Mouse (Mus musculus) heart, embryonic 10.5 days (tissue): ENCODE measurements around the gene Rnf185. TPM values are rescaled to one million over a fixed set of nuclear protein-coding genes. Genes with fewer than 3 reads are reported as not detected.

Experiments used
- DNase-seq: peaks from one replicate; pipeline ENCODE4 v3.0.0-alpha.2; 2017; ENCODE audit warnings: low spot score
- H3K27ac ChIP-seq: fragments of 300-500 bp; sonication (generic); 2 replicates; pipeline ENCODE4 v1.5.1; 2016; ENCODE audit warnings: mild to moderate bottlenecking
- H3K27me3 ChIP-seq: fragments of 300-500 bp; sonication (generic); 2 replicates; pipeline ENCODE4 v1.6.1; 2016; ENCODE audit warnings: mild to moderate bottlenecking; ENCODE audit not compliant: poor library complexity, insufficient read depth, severe bottlenecking
- H3K36me3 ChIP-seq: fragments of 300-500 bp; sonication (generic); 2 replicates; pipeline ENCODE4 v1.6.1; 2016; ENCODE audit warnings: mild to moderate bottlenecking, moderate library complexity
- H3K4me1 ChIP-seq: fragments of 300-500 bp; sonication (generic); 2 replicates; pipeline ENCODE4 v1.6.1; 2016; ENCODE audit warnings: mild to moderate bottlenecking
- H3K4me3 ChIP-seq: fragments of 300-500 bp; sonication (generic); 2 replicates; pipeline ENCODE4 v1.5.1; 2016; ENCODE audit warnings: mild to moderate bottlenecking, moderate library complexity
- H3K9me3 ChIP-seq: fragments of 300-500 bp; sonication (generic); 2 replicates; pipeline ENCODE4 v1.6.1; 2016; ENCODE audit warnings: mild to moderate bottlenecking, moderate library complexity
- WGBS: fragments of 180-500 bp; shearing (Covaris S2); methylation state at CpG from one replicate; pipeline ENCODE4 v1.1.7; 2016; 5-methylcytosine and 5-hydroxymethylcytosine counted together
- polyA plus RNA-seq: library from polyadenylated mRNA; unstranded; fragments of >200 nt; fragmentation: Nextera tagmentation; extraction: Ambion mirVana; gene quantifications from 2 replicates; pipeline ENCODE4 v1.2.1, GENCODE M21; 2016

Rnf185 gene
- 29.8 and 31.0 TPM in 2 replicates for polyA plus RNA-seq

DNA sequence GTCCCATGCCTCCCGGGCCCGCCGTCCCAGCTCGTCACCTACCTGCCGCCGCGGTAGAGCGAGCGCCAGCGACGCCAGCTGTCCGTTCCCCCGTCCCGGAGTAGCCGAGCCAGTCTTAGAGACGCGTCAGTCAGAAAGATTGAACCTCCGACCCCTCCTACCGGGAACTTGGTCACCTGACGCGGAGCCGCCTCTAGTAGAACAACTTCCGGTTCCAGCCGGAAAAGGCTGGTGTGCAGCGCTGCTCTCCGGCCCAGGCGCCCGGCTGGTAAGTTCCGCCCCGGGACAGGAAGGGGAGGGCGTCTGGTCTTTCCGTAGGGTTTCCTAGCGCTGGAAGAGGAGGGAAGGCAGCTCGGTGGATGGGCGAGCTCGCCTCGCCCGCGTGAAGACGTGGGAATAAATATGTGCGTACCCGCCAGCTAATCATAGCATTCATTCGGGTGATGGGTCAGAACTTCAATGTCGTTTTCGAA lies at the start of gene Rnf185:
Gene Rnf185 (minus strand): TSS at position 197 of the 473 bp plus-strand sequence.
- H3K4me1 ChIP-seq = peaks cover 5% of the 10 kb centered on the region
- no peaks in the 10 kb centered on the region for H3K27me3 ChIP-seq
- peak within 1 kb of the TSS; percentile 90 for H3K4me3 ChIP-seq
- WGBS = under 1% methylated on average over 45 of the region's 45 CpGs
- DNase-seq = peak; percentile 98
- H3K36me3 ChIP-seq = peaks cover 24% of the 10 kb centered on the region
- H3K27ac ChIP-seq = peak within 1 kb of the TSS; percentile 94
- no peaks in the 10 kb centered on the region for H3K9me3 ChIP-seq

DNA sequence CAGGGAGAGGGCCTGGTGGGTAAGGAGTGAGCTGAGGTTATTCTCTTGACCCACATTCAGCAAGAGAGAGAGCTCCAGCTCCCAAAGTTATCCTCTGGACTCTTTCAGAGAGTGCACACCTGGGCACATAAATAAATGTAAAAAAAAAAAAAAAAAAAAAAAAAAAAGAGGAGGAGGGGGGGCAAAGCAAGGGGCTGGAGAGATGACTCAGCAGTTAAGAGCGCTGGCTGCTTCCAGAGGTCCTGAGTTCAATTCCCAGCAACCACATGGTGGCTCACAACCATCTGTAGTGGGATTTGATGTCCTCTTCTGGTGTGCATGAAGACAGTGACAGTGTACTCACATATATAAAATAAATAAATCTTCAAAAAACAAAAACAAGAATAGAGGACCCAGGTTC lies 45.1 kb upstream of the Rnf185 start:
- Histone ChIP-seq H3K27me3 (peaks cover 25% of the 10 kb centered on the region), H3K4me3 (no peak overlapping the region), H3K27ac (no peak overlapping the region), H3K4me1 (peaks cover 9% of the 10 kb centered on the region), H3K9me3 (no peaks in the 10 kb centered on the region), H3K36me3 (peaks cover 7% of the 10 kb centered on the region; the same call in 1 of the 2 replicates)
- no peak for DNase-seq
- WGBS = 86% methylated on average over 1 of the region's 1 CpGs

DNA sequence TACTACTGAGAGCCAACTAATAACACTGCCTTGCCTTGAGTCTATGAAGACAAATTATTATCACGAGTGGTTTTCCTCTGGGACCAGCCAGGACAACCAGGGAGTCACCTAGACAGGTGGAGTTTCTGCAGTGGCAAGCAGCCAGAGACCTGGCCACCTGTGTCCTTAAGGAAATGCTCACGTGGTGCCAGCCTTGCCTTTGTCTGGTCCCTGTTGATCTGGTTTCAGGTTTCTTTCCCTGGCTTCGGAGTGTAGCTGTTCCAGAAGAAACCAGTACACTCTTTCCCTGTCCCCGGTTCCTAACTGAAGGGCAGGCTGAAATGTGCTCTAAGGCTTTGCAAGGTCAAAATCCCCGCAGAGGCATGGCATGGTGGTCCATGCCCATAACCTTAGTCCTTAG lies 44.6 kb upstream of the Rnf185 start:
- DNase-seq = no peak
- WGBS = 51% methylated on average over 5 of the region's 5 CpGs
- Histone ChIP-seq H3K27me3 (peaks cover 21% of the 10 kb centered on the region), H3K36me3 (peaks cover 3% of the 10 kb centered on the region; the same call in 1 of the 2 replicates), H3K4me1 (peaks cover 9% of the 10 kb centered on the region), H3K9me3 (no peaks in the 10 kb centered on the region), H3K27ac (no peak overlapping the region), H3K4me3 (no peak overlapping the region)

DNA sequence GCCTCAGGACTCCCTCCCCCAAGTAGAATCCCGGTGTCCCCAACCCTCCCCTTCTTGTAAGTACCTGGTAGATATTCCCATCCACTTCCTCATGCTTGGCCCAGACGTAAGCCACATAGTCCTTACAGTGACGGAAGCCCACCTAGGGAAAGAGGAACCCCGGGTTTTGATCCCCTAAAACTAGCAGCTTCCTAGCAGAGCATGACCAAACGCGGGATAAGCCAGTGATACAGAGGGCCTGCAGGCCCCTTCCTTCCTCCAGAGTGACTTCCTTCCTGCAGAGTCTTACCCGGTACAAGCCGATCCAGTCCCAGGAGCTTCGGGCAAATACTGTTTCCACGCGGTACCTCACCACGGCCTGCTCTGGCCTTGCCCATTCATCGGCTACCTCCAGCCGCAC lies 43.3 kb upstream of the Rnf185 start:
- H3K4me3 ChIP-seq = no peak overlapping the region

DNA sequence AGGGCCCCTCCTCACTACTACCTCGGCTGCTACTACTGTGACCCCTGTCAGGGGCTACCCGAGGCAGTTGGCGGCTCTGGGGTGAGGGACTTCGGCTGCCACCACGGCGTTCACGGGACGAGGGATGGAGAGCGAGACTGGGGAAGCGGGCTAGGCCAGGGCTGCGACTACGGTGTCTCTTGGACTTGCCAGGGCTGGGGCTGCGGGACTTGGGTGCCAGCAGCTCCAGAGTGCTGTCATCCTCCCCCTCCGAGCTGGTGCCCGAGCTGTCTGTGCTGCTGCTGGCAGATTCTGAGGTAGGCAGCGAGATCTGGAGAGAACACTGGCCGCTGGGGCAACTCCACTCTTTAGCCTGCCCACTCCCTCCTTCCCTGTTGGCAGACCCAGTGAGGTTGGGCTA lies 42.7 kb upstream of the Rnf185 start:
- Histone ChIP-seq H3K4me3 (no peak overlapping the region), H3K27me3 (0 out of 2 replicates have a peak, but pooled peaks cover 2% of the 10 kb centered on the region), H3K4me1 (peaks cover 9% of the 10 kb centered on the region), H3K27ac (peak overlapping the region; percentile 49), H3K36me3 (peaks cover 3% of the 10 kb centered on the region; the same call in 1 of the 2 replicates), H3K9me3 (no peaks in the 10 kb centered on the region)
- 76% methylated on average over 17 of the region's 17 CpGs for WGBS
- no peak for DNase-seq

More for the DNA sequence above, 43.3 kb upstream of the Rnf185 start:
- H3K4me1 ChIP-seq = peaks cover 9% of the 10 kb centered on the region
- no peak for DNase-seq
- H3K27ac ChIP-seq = 0 out of 2 replicates have a peak overlapping the region, but pooled peaks have one; percentile 49
- H3K27me3 ChIP-seq = peaks cover 8% of the 10 kb centered on the region; the same call in 1 of the 2 replicates
- peaks cover 3% of the 10 kb centered on the region; the same call in 1 of the 2 replicates for H3K36me3 ChIP-seq
- WGBS = 80% methylated on average over 14 of the region's 14 CpGs
- H3K9me3 ChIP-seq = no peaks in the 10 kb centered on the region

DNA sequence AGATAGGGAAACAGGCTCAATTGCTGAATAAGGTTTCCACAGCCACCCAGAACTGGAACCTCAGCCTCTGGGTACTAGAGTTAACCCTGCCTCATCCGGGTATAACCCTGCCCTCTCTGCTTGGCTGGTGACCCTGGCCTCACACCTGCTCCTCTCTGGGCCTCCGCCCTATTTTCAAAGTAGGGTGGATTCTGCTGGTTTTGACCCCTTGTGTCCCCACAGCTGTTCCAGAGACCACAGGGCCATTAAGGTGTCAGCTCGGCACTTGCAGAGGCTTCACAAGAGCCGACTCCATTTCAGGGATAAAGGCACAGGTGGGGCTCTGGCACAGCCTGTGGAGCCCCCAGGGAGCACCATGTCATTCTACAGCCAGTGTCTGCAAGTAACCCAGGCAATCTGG lies 40.6 kb upstream of the Rnf185 start:
- H3K27me3 ChIP-seq = no peaks in the 10 kb centered on the region
- H3K4me3 ChIP-seq = no peak overlapping the region
- 71% methylated on average over 4 of the region's 4 CpGs for WGBS
- DNase-seq = no peak
- H3K36me3 ChIP-seq = no peaks in the 10 kb centered on the region
- no peak overlapping the region for H3K27ac ChIP-seq
- H3K4me1 ChIP-seq = peaks cover 25% of the 10 kb centered on the region
- H3K9me3 ChIP-seq = no peaks in the 10 kb centered on the region

DNA sequence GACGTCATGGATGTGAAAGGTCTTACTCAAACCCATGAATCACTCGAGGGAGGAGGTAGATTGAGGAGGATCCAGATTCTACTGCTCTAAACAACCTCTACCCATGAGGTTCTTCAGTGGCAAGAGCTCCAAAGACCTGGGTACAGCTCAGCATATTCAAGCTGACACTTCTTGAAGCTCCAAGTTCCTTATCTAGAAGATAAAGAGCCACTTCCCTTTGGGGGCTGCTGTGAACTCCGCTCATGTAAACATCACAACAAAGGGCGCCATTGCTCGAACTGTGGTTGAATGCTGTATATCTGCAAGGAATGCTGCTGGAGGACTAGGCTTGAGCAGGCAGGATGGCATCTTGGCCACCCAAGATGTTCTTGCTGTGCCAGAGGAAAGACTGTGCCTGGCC lies 36.9 kb upstream of the Rnf185 start:
- 0 out of 2 replicates have a peak, but pooled peaks cover 3% of the 10 kb centered on the region for H3K27me3 ChIP-seq
- no peak overlapping the region for H3K27ac ChIP-seq
- no peak for DNase-seq
- peaks cover 16% of the 10 kb centered on the region for H3K4me1 ChIP-seq
- WGBS = 53% methylated on average over 5 of the region's 5 CpGs
- no peaks in the 10 kb centered on the region for H3K9me3 ChIP-seq
- H3K4me3 ChIP-seq = no peak overlapping the region
- H3K36me3 ChIP-seq = no peaks in the 10 kb centered on the region

DNA sequence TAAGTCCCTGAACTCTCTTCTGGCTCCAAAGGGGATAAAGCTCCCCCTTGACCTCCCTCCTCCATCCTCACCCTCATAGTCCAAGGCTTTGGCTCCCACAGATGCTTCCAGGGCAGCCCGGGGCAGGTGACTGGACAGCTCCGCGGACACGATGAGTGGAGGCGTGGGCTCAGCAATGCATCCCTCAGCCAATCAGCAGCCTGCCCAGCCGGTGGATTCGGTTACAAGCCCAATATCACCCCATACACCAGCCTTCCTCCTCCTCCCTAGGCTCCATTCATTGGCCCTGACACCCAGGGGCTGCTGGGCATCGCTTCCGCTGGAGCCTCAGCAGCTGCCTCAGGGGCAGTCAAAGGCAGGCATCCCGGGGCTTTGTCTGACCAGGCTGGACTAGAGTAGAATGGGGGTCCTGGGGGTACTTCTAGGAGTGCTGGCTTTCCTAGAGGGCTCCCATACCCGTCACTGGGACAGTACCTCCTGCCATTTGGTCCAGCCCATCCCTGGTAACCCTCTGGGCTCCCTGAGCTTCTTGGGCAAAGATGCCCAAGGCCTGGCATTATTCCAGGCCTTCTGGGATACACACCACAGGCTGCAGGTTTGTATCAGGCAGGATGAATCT lies 35.9 kb upstream of the Rnf185 start, which contains the start of gene Pla2g3:
Gene Pla2g3 (plus strand): TSS at position 333 of the 619 bp plus-strand sequence.
- Histone ChIP-seq H3K27ac (no peak within 1 kb of the TSS), H3K36me3 (no peaks in the 10 kb centered on the region), H3K4me3 (no peak within 1 kb of the TSS), H3K4me1 (peaks cover 16% of the 10 kb centered on the region), H3K27me3 (0 out of 2 replicates have a peak, but pooled peaks cover 3% of the 10 kb centered on the region), H3K9me3 (no peaks in the 10 kb centered on the region)
- WGBS = 28% methylated on average over 11 of the region's 11 CpGs
- DNase-seq = no peak

DNA sequence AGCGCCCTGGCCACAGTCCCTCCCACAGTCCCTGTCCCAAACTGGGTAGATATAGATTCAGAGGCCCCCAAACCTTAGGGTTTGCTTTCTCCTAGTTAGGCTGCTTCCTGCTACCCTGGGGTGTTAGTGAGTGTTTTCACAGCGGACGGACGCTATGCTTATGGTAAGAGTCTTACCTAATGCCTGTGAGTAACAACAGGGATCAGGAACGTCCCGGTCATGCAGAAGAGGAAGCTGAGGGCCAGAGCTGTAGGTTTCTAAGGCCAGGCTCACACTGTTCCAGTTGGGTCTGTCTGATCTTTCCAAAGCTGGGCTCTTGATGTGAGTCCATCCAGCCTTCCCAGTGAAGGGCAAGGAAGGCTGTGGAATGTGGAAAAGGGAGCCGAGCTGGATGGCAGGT lies 34.2 kb upstream of the Rnf185 start:
- Histone ChIP-seq H3K4me1 (peaks cover 16% of the 10 kb centered on the region), H3K4me3 (no peak overlapping the region), H3K36me3 (no peaks in the 10 kb centered on the region), H3K27me3 (0 out of 2 replicates have a peak, but pooled peaks cover 3% of the 10 kb centered on the region), H3K27ac (no peak overlapping the region), H3K9me3 (no peaks in the 10 kb centered on the region)
- 59% methylated on average over 7 of the region's 7 CpGs for WGBS
- no peak for DNase-seq

DNA sequence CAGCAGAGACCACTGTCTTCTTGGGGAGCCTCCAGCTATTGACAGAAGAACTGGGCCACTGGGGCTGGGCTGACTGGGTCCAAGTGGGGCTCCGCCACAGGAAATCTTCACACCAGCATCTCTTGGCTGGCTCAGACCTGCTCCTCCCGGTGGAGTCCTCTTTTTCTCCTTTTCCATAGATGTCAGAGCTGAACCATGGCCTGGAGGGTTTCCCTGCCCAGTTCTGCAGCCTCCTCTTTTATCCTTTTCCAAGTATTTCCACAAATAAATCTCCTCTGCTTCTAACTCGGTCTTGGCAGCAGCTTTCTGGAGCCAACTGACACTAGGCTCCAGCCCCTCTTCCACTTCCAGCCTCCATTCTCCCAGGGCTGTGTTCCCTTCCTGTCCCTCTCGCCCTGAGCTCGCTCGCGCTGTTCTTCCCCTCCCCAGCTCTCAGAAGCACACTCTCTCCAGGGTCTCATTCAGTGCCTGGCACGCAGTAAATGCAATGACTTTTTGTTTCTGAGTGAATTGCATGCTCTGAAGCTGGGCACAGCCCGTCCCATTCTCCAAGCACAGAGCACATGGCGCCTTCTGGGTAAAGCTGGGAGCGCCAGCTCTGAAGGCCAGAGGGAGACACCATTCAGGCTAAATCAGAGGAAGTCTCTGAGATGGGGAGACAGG lies 31.9 kb upstream of the Rnf185 start:
- DNase-seq = no peak
- Histone ChIP-seq H3K36me3 (no peaks in the 10 kb centered on the region), H3K4me3 (no peak overlapping the region), H3K9me3 (no peaks in the 10 kb centered on the region), H3K4me1 (peaks cover 10% of the 10 kb centered on the region), H3K27me3 (0 out of 2 replicates have a peak, but pooled peaks cover 3% of the 10 kb centered on the region), H3K27ac (no peak overlapping the region)
- 64% methylated on average over 11 of the region's 11 CpGs for WGBS

DNA sequence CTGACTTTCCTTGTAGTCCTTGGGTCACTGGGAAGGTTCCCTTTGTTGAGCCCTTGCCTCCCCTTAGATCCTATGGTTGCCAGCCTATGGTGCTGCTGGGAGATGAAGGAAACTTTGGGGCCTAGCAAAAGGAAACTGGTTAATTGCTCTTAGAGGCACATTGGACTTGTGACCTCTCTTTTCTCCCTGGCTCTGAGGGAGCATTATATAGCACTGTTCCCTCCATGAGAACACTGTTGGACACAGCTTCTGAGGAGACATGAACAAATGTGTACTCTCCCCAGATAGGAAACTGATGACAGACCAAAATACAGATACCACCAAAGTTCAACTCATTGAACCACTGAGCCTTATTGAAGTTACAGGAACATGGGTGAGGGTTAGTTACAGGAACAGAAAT lies 23.3 kb upstream of the Rnf185 start:
- 0 out of 2 replicates have a peak, but pooled peaks cover 3% of the 10 kb centered on the region for H3K27me3 ChIP-seq
- no peak overlapping the region for H3K27ac ChIP-seq
- no peaks in the 10 kb centered on the region for H3K9me3 ChIP-seq
- no peak for DNase-seq
- H3K4me3 ChIP-seq = no peak overlapping the region
- H3K36me3 ChIP-seq = no peaks in the 10 kb centered on the region
- H3K4me1 ChIP-seq = no peaks in the 10 kb centered on the region

DNA sequence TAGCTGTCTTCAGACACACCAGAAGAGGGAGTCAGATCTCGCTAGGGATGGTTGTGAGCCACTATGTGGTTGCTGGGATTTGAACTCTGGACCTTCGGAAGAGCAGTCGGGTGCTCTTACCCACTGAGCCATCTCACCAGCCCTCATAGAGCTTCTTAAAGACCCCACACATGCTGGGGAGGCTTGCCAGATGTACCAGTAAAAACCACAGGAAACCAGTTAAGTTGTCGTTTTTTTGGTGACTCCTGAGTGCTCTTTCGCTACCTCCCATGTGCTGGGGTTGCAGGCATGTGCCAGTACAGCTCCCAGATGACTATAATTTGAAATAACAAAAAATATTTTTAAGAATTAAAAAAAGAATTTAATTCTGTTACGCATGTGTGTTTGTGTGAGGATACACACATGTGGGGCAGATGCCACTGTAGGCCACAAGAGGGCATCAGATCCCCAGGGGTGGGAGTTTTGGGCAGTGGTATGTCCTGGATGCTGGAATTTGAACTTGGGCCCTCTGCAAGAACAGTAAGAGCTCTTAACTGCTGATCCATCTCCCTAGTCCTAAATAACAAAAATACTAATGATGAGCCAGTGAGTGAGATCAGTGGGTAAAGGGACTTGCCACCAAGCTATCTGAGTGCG lies 22.4 kb upstream of the Rnf185 start:
- Histone ChIP-seq H3K9me3 (no peaks in the 10 kb centered on the region), H3K4me3 (no peak overlapping the region), H3K36me3 (no peaks in the 10 kb centered on the region), H3K4me1 (no peaks in the 10 kb centered on the region), H3K27me3 (0 out of 2 replicates have a peak, but pooled peaks cover 3% of the 10 kb centered on the region), H3K27ac (no peak overlapping the region)
- WGBS = 91% methylated on average over 7 of the region's 7 CpGs
- no peak for DNase-seq

DNA sequence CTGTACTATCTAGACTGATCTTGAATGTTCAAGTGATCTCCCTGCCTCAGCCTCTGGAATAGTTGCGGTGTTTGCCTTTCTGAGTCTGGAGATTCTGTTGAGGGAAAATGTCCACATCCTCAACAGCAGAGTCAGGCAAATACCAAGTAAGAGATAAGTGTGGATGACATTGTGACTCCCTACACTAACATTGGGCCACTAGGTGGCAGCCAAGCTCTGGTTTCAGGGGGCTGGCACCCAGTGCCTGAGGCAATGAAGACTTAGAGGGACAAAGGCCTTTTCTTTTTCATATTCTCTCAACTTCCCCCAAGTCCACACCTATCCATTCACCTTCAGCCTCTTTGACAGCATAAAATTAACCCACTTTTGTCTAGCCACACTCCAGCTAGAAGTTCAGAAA lies 20.3 kb upstream of the Rnf185 start:
- no peak overlapping the region for H3K4me3 ChIP-seq
- H3K4me1 ChIP-seq = no peaks in the 10 kb centered on the region
- H3K27me3 ChIP-seq = 0 out of 2 replicates have a peak, but pooled peaks cover 3% of the 10 kb centered on the region
- no peaks in the 10 kb centered on the region for H3K9me3 ChIP-seq
- 20% methylated on average over 1 of the region's 1 CpGs for WGBS
- DNase-seq = peak; percentile 91
- no peaks in the 10 kb centered on the region for H3K36me3 ChIP-seq
- H3K27ac ChIP-seq = no peak overlapping the region
